Mouse (Mus musculus) midbrain, embryonic 15.5 days (tissue): ENCODE measurements at regions not wholly inside any gene's neighbourhood (a gene's known extent, or its start where the extent isn't known, plus 50 kb on each side); places are given as distances from the start of the nearest gene placed in this dataset.

ENCODE experiments used
- ATAC-seq: fragments of 200-750 bp; cut with Nextera tagmentation; replicated peaks from 2 replicates; pipeline ENCODE4 v1.8.0; 2017; ENCODE audit warnings: moderate TSS enrichment
- H3K27ac ChIP-seq: fragments of 300-500 bp; sonication (generic); 2 replicates; pipeline ENCODE4 v1.5.1; 2015; ENCODE audit warnings: mild to moderate bottlenecking, inconsistent platforms
- H3K27me3 ChIP-seq: fragments of 300-500 bp; sonication (generic); replicated peaks from 2 replicates; pipeline ENCODE4 v1.6.1; 2015; ENCODE audit warnings: inconsistent platforms
- H3K36me3 ChIP-seq: fragments of 300-500 bp; sonication (generic); replicated peaks from 2 replicates; pipeline ENCODE4 v1.6.1; 2015; ENCODE audit warnings: inconsistent platforms
- H3K4me1 ChIP-seq: fragments of 300-500 bp; sonication (generic); 2 replicates; pipeline ENCODE4 v1.6.1; 2015; ENCODE audit warnings: inconsistent platforms
- H3K4me2 ChIP-seq: fragments of 300-500 bp; sonication (generic); 2 replicates; pipeline ENCODE4 v1.6.1; 2015; ENCODE audit warnings: inconsistent platforms, mild to moderate bottlenecking, moderate library complexity
- H3K4me3 ChIP-seq: fragments of 300-500 bp; sonication (generic); 2 replicates; pipeline ENCODE4 v1.5.1; 2015; ENCODE audit warnings: mild to moderate bottlenecking, inconsistent platforms
- H3K9ac ChIP-seq: fragments of 300-500 bp; sonication (generic); 2 replicates; pipeline ENCODE4 v1.6.1; 2015; ENCODE audit warnings: mild to moderate bottlenecking, inconsistent platforms
- H3K9me3 ChIP-seq: fragments of 300-500 bp; sonication (generic); 2 replicates; pipeline ENCODE4 v1.6.1; 2016; ENCODE audit warnings: inconsistent platforms
- WGBS: fragments of 180-500 bp; shearing (Covaris S2); methylation state at CpG from one replicate; pipeline ENCODE4 v1.1.7; 2015; ENCODE audit warnings: mixed read lengths; 5-methylcytosine and 5-hydroxymethylcytosine counted together

GRCm38 (mm10) chr10:68673102-68673872 lies 50.2 kb upstream of the Tmem26 start:
- no peak overlapping the region for H3K4me2 ChIP-seq
- no peaks in the 10 kb centered on the region for H3K27me3 ChIP-seq
- H3K4me3 ChIP-seq: no peak overlapping the region
- WGBS: 56% methylated on average over 9 of the region's 9 CpGs
- no peak for ATAC-seq
- H3K4me1 ChIP-seq: peaks cover 6% of the 10 kb centered on the region
- no peaks in the 10 kb centered on the region for H3K9me3 ChIP-seq
- H3K27ac ChIP-seq: peak overlapping the region; percentile 42; the same call in 1 of the 2 replicates
- H3K9ac ChIP-seq: no peak overlapping the region
- H3K36me3 ChIP-seq: no peaks in the 10 kb centered on the region
